Mouse (Mus musculus): ENCODE data around the gene Susd6.

Gene Susd6

GRCm38 (mm10) chr12:80878653-80879052 is 88.3 kb downstream of the Susd6 start:
- DNase-seq (ENCODE audit: low spot score): no peak

DNA sequence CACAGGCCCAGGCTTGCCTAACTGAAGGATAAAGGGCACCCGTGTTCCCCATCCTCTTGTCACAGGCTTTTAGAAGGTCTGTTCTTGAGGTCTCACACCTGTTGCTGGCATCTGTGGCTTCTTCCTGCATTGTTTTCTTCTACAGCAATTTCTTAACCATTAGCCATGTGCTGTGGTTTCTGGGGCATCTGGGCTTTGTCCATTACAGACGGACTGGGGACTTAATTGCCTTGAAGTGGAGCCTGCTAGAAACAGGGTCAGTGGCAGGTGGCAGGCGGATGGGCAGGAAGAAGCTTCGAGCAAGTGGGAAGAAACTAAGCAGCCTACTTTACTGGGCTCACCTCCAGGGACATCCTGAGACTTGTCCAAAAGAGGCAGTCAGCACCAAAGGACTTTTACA is 89.0 kb downstream of the Susd6 start:
- DNase-seq (ENCODE audit: low spot score): no peak

DNA sequence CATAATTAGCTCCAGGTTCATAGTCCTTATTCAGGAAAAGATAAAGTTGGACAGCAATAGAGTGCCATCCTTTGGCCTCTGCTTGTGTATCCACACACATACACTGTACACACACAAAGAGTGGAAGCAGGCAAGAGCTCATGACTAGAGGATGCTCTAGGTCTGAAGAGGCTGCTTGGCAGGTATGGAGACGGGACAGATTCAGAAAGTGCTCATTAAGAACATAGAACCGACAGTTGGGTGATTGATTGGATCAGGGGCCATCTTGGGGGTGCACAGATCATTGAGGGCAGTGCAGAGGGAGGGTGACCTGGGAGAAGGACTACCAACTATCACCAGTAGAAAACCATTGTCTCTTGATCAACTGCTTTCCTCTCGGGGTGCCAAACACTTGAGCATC is 90.8 kb downstream of the Susd6 start:
- no peak for DNase-seq (ENCODE audit: low spot score)

DNA sequence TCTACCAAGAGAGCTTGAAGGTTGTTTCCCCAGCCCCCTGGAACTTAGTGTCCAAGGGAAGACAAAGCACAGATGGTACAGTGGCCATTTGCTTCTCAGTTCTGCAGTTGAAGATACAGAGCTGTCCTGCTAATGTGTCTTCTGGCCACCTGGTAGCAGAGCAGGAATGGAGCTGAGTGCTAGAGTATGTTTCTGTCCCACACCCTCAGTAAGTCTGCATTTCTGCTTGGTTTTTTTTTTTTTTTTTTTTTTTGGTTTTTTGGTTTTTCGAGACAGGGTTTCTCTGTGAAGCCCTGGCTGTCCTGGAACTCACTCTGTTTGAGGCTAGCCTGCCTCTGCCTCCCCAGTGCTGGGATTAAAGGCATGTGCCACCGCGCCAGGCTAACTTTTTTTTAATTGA is 93.0 kb downstream of the Susd6 start:
- DNase-seq (ENCODE audit: low spot score): no peak

DNA sequence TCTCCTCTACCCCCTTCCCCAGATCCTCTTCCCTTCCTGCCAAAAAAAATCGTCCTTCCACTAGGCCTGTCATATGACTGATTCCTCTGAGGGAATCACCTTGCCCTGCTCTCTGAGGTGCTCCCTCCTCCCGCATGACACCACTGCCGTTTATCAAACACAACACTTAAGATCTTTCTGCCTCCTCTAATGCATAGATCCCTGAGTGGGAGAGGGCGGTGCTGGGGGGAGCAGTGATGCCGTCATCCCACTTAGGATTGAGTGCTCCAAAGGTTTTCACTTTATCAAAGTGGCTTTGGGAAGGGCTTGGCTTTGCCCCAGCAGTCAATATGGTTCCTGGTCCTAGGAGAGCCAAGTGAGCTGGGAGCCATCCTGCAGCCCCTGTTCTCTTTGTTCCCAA is 93.6 kb downstream of the Susd6 start:
- no peak for DNase-seq (ENCODE audit: low spot score)

GRCm38 (mm10) chr12:80885301-80886288 is 95.3 kb downstream of the Susd6 start:
- DNase-seq (ENCODE audit: low spot score): no peak

GRCm38 (mm10) chr12:80887036-80887435 is 96.7 kb downstream of the Susd6 start:
- no peak for DNase-seq (ENCODE audit: low spot score)

DNA sequence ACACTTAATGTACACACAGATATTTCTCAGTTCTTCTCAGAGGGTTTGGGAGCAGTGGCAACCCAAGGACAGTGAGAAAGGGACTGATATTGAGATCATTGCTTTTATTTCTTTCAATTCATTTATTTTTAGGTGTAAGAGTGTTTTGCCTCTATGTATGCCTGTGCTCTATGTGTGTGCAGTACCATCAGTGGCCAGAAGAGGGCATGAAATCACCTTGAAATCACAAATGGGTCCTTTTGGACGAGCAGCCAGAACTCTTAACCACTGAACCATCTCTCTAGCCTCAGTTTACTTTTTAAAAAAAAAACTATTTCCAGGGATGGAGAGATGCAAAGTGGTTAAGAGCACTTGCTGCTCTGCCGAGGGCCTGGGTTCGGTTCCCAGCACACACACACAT is 99.0 kb downstream of the Susd6 start:
- DNase-seq (ENCODE audit: low spot score): no peak

DNA sequence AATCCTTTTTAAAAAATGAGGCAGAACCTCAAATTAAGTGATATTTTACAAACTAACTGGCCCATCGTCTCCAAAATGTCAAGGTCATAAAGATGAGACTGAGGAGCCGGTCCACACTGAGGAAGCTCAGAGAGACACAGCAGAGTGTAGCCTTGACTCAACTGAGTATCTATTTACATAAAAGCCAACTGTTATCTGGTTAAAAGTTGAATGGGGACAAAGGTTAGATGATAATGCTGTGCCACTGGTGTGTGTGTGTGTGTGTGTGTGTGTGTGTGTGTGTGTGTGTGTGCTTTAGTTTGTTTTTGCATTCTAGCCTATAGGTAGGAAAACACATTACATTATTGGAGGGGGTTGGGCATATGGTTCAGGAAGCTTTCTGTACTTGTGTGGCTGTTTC is 100.8 kb downstream of the Susd6 start:
- DNase-seq (ENCODE audit: low spot score): no peak

- DNase-seq (ENCODE audit: low spot score): no peak
These were observed 103.6 kb downstream of the Susd6 start for GRCm38 (mm10) chr12:80893720-80894494.

- DNase-seq (ENCODE audit: low spot score): no peak
These were observed 104.8 kb downstream of the Susd6 start for GRCm38 (mm10) chr12:80894973-80895570.

DNA sequence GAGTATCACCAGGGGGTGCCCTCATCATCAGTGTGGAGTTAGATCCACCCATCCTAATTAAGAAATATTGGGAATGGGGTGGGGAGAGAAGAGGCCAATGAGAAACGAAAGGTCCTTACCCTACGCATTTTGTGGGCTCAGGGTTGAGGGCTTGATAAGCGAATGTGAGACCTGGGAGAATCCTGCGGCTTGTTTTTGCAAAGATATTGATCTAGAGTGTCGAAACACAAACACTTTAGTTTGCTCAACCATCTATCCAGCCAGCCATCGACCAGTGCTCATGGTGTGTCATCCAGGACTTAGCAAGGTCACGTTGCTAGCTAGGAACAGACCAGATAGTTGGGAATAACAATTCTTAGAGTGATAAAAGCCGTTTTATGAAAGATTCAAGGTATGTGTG is 119.3 kb downstream of the Susd6 start:
- DNase-seq (ENCODE audit: low spot score): no peak

GRCm38 (mm10) chr12:80917764-80918163 is 127.5 kb downstream of the Susd6 start:
- no peak for DNase-seq (ENCODE audit: low spot score)

DNA sequence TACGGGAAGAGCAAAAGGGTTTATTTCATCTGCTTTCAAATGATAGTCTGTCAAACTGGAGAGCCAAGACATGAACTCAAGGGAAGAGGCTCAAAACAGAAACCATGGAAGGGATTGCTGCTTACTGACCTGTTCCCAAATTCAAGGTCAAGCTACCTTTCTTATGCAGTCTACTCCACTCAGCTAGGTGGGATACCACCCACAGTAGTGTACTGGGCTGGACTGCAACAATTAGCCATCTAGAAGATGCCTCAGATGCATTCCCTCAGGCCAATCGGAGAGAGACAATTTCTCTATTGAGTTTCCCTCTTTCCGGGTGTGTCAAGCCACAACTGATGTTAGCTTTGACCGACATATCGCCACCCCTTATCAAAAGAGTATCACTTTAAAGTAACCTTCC is 131.0 kb downstream of the Susd6 start:
- no peak for DNase-seq (ENCODE audit: low spot score)

- DNase-seq (ENCODE audit: low spot score): no peak
These were observed 132.6 kb downstream of the Susd6 start for GRCm38 (mm10) chr12:80922869-80923268.

DNA sequence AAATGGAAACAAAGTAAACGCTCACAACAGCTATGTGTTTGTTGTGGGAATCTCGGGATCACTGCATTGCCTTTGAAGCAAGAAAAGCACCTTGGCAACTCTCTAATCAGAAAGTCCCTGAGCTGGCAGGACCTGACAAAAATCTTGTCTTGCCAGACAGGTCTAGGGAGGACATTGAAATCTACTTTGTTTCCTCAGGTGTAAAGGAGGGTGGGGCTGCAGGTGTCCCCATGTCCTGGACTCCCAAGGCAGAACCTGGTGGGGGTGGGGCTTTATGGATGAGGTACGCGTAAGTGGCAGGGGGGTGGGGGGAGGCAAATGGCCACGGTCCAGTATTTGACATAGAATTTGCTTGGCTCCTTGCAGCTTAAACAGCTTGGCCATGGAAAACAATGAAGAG is 133.3 kb downstream of the Susd6 start:
- no peak for DNase-seq (ENCODE audit: low spot score)

GRCm38 (mm10) chr12:80924205-80924604 is 133.9 kb downstream of the Susd6 start:
- DNase-seq (ENCODE audit: low spot score): peak; percentile 38

- DNase-seq (ENCODE audit: low spot score): no peak
These were observed 135.6 kb downstream of the Susd6 start for GRCm38 (mm10) chr12:80925919-80926318.

DNA sequence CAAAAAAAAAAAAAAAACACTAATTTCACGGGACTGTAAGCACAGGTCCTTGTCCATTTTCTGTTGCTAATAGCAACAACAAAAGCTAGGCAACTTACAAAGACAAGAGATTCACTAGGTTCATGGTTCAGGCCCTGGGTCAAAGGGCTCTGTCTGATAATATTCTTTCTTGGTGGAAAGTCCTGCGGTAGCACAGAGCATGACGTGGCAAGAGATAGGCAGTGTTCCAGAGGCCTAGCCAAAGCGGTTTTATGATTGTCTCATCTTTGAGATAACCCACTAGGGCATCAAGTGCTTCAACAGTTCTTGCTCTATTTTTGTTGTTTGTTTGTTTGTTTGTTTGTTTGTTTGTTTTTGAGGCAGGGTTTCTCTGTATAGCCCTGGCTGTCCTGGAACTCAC is 136.2 kb downstream of the Susd6 start:
- no peak for DNase-seq (ENCODE audit: low spot score)

GRCm38 (mm10) chr12:80927518-80927917 is 137.2 kb downstream of the Susd6 start:
- no peak for DNase-seq (ENCODE audit: low spot score)

DNA sequence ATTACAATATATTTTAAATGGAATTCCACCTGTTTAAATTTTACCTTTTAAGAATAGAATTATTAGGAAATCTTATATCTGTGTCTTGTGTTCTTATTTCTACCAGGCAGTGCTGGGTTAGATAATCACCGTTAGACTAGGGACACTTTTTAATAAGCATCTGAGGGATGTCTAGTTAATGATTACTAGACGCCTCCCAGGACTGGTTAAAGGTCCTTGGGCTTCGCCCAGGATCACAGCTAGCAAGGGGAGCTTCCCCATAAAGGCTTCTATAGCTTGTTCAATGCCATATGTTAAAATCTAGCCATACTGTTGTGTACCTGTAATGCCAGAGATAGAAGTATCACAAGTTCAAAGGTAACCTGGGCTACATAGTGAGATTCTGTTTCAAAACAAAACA is 138.6 kb downstream of the Susd6 start:
- DNase-seq (ENCODE audit: low spot score): no peak

DNA sequence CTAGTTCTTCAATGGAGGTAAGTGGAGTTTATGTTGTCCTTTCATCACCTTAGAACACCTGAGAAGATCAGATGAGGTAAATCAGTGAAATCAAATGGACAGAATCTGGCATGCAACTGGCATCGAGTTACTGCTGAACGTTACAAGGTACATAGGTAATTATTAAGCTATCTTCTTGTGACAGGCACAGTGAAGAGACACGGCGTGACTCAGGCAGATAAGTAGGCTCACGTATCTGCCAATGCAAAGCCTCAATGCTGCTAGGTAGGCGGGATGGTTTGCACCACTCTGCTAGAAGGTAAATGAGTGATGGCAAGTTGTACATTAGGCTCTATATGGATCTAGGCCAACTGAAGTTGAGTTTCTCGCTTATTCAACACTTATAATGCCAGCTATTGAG is 139.8 kb downstream of the Susd6 start:
- DNase-seq (ENCODE audit: low spot score): no peak

Data from urinary bladder, postnatal 10 days (tissue).